Mouse (Mus musculus): ENCODE measurements at regions not wholly inside any gene's neighbourhood (a gene's known extent, or its start where the extent isn't known, plus 50 kb on each side); places are given as distances from the start of the nearest gene placed in this dataset.

- Histone ChIP-seq H3K27me3 (replicated peaks; ENCODE audit: control insufficient read depth, insufficient read depth, low read length) (no peaks in the 10 kb centered on the region), H3K4me3 (replicated peaks; ENCODE audit: low read length) (no peak overlapping the region), H3K4me2 (ENCODE audit: low read length) (no peak overlapping the region), H3K4me1 (replicated peaks; ENCODE audit: control insufficient read depth, insufficient read depth, low read length) (no peaks in the 10 kb centered on the region), H3K36me3 (ENCODE audit: control insufficient read depth, insufficient read depth) (no peaks in the 10 kb centered on the region), H3K9me3 (ENCODE audit: control insufficient read depth, low read length) (no peaks in the 10 kb centered on the region), H3K9ac (replicated peaks; ENCODE audit: low read depth, low read length) (no peak overlapping the region), H3K27ac (ENCODE audit: low read length) (no peak overlapping the region)
- peak; percentile 80 for ATAC-seq
- WGBS = 74% methylated on average over 1 of the region's 1 CpGs
Observed at GRCm38 (mm10) chr4:28242272-28242671, 570.7 kb upstream of the Epha7 start.

Data from forebrain, embryonic 16.5 days (tissue).